Mouse (Mus musculus): ENCODE results near the gene D930007J09Rik. TPM values are rescaled to one million over a fixed set of nuclear protein-coding genes. Genes with fewer than 3 reads are reported as not detected.

Gene D930007J09Rik
- polyA plus RNA-seq, 1 experiment = not detected

DNA sequence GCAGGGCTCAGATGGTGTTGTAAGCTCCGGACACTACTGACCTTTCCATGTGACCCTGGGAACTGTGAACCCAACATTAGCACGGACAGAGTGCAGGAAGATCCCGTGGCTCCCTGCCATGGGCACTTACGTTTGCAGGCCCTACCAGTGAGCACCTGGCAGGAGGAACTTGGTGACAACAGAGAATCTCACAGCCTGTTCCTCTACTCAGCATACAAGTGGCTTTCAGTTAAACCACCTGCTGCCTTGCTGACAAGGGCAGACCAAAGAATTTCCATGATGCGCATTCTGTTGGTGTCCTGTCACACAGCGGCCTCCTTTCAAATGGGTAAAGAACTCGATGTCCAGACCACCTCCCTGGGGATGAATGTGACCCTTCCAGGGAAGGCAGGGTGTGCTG, 38.2 kb downstream of the D930007J09Rik start:
- no peak overlapping the region for H3K4me3 ChIP-seq (replicated peaks; ENCODE audit: control insufficient read depth, low read depth, low read length)
- 58% methylated on average over 7 of the region's 7 CpGs for WGBS
- no peaks in the 10 kb centered on the region for H3K4me1 ChIP-seq (ENCODE audit: control insufficient read depth, insufficient read depth, low read length)
- TF ChIP-seq CTCF (IDR thresholded peaks at IDR 0.05; ENCODE audit: control insufficient read depth, insufficient read depth, low read length) (no peak), POLR2A (IDR thresholded peaks at IDR 0.05; ENCODE audit: borderline replicate concordance, control insufficient read depth, low read depth, low read length) (no peak)
- H3K27ac ChIP-seq (ENCODE audit: control insufficient read depth, insufficient read depth, low read depth, low read length, poor library complexity) = no peak overlapping the region

DNA sequence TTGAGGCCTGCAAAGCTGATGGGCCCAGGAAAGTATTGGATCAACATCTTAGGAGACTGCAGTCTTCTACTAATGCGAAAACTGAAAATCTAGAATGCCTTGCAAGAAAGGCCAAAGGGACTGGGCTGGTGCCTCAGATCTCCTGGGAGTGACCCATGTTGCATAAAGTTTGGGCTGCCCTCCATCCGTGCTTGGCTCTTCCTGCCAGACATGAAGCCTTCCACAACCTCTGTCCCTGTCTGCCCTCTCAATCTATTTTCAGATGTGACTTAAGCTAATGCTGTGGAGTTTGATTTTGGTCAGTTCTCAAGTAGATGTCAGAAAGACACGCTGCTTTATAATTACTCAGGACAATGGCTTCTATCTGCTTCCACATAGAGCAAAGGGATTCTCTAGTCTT, 39.5 kb downstream of the D930007J09Rik start:
- WGBS = 76% methylated on average over 3 of the region's 3 CpGs

GRCm38 (mm10) chr13:32760795-32761194, 41.9 kb downstream of the D930007J09Rik start:
- no peak overlapping the region for H3K4me3 ChIP-seq (replicated peaks; ENCODE audit: control insufficient read depth, low read depth, low read length)
- TF ChIP-seq CTCF (IDR thresholded peaks at IDR 0.05; ENCODE audit: control insufficient read depth, insufficient read depth, low read length) (no peak), POLR2A (IDR thresholded peaks at IDR 0.05; ENCODE audit: borderline replicate concordance, control insufficient read depth, low read depth, low read length) (no peak)
- 74% methylated on average over 2 of the region's 2 CpGs for WGBS

More for the DNA sequence above, 39.5 kb downstream of the D930007J09Rik start:
- Histone ChIP-seq H3K4me3 (replicated peaks; ENCODE audit: control insufficient read depth, low read depth, low read length) (no peak overlapping the region), H3K4me1 (ENCODE audit: control insufficient read depth, insufficient read depth, low read length) (no peaks in the 10 kb centered on the region), H3K27ac (ENCODE audit: control insufficient read depth, insufficient read depth, low read depth, low read length, poor library complexity) (no peak overlapping the region)
- TF ChIP-seq POLR2A (IDR thresholded peaks at IDR 0.05; ENCODE audit: borderline replicate concordance, control insufficient read depth, low read depth, low read length) = no peak
- TF ChIP-seq CTCF (IDR thresholded peaks at IDR 0.05; ENCODE audit: control insufficient read depth, insufficient read depth, low read length) = no peak

DNA sequence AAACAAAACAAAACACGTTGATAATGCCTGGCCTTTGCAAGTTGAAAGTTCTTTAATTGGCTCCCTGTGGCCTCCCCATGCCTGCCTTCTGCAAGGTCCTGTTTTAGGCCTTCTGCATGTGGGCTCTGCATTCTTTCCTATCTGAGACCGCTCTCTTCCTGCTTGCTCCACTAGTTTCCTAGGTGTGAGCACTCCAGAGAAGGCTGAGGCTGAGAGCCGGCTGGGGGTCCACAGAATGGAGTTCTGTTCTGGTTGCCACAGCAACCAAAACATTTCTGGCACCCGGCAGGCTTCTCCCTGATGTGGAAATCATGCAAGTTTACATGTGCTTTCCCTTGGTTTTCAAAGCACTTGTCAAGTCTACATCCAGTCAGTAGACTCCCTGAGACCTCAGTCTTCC, 43.6 kb downstream of the D930007J09Rik start:
- no peak overlapping the region for H3K27ac ChIP-seq (ENCODE audit: control insufficient read depth, insufficient read depth, low read depth, low read length, poor library complexity)
- no peaks in the 10 kb centered on the region for H3K4me1 ChIP-seq (ENCODE audit: control insufficient read depth, insufficient read depth, low read length)
- TF ChIP-seq CTCF (IDR thresholded peaks at IDR 0.05; ENCODE audit: control insufficient read depth, insufficient read depth, low read length) (no peak), POLR2A (IDR thresholded peaks at IDR 0.05; ENCODE audit: borderline replicate concordance, control insufficient read depth, low read depth, low read length) (no peak)
- 66% methylated on average over 4 of the region's 4 CpGs for WGBS
- H3K4me3 ChIP-seq (replicated peaks; ENCODE audit: control insufficient read depth, low read depth, low read length) = no peak overlapping the region

More at GRCm38 (mm10) chr13:32760795-32761194, 41.9 kb downstream of the D930007J09Rik start:
- no peaks in the 10 kb centered on the region for H3K4me1 ChIP-seq (ENCODE audit: control insufficient read depth, insufficient read depth, low read length)
- H3K27ac ChIP-seq (ENCODE audit: control insufficient read depth, insufficient read depth, low read depth, low read length, poor library complexity) = no peak overlapping the region

Other genes with a start within 250 kb of the D930007J09Rik start
- 1.1 TPM in 2 replicates for gene Mylk4, start 18.9 kb downstream of the D930007J09Rik start, polyA plus RNA-seq (2011; ENCODE audit: insufficient read depth, insufficient read length, low replicate concordance, missing spikeins)
- gene Wrnip1, start 811 bp downstream of the D930007J09Rik start, polyA plus RNA-seq (2011; ENCODE audit: insufficient read depth, insufficient read length, low replicate concordance, missing spikeins) = 9.0 and 9.2 TPM in 2 replicates
- gene Serpinb1a, start 48.3 kb upstream of the D930007J09Rik start, polyA plus RNA-seq (2011; ENCODE audit: insufficient read depth, insufficient read length, low replicate concordance, missing spikeins) = 42.2 and 91.9 TPM in 2 replicates
- gene Serpinb1c, start 95.4 kb upstream of the D930007J09Rik start, polyA plus RNA-seq (2011; ENCODE audit: insufficient read depth, insufficient read length, low replicate concordance, missing spikeins) = not detected in 2 replicates
- gene Serpinb6b, start 162.4 kb upstream of the D930007J09Rik start, polyA plus RNA-seq (2011; ENCODE audit: insufficient read depth, insufficient read length, low replicate concordance, missing spikeins) = 2.9 and 6.2 TPM in 2 replicates
- gene Serpinb9, start 200.4 kb upstream of the D930007J09Rik start, polyA plus RNA-seq (2011; ENCODE audit: insufficient read depth, insufficient read length, low replicate concordance, missing spikeins) = 3.1 and 6.7 TPM in 2 replicates
- 0.70 and 2.3 TPM in 2 replicates for gene Serpinb9b, start 224.6 kb upstream of the D930007J09Rik start, polyA plus RNA-seq (2011; ENCODE audit: insufficient read depth, insufficient read length, low replicate concordance, missing spikeins)

Data from bone marrow, adult 2 months (tissue).